Mouse (Mus musculus): ENCODE data around the gene Hopx.

Gene Hopx

GRCm38 (mm10) chr5:77114817-77115731, at the start of gene Hopx:
TSS of gene Hopx (minus strand) at chr5:77115121.
- peak; percentile 28 to 49 for DNase-seq

DNA sequence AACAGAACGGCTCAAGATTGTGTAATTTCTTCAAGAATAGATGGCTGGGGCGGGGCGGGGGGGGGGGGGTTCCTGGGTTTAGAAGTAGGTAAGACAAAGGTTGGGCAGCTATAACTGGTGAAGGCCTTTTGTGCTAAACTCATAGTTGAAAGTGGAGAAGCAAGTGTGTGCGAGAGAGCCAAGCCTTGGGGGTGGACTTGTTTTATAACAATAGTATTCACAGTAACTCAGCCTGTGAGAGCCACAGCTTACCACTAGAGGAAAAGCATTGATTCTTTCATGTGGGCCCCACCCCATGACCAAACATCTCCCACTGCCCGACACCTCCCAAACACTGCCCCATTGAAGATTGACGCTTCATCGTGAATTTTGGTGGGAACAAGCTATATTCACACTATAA, 48.7 kb upstream of the Hopx start:
- DNase-seq, result no peak

- DNase-seq, result no peak
These were observed 47.6 kb upstream of the Hopx start for GRCm38 (mm10) chr5:77162566-77162965.

DNA sequence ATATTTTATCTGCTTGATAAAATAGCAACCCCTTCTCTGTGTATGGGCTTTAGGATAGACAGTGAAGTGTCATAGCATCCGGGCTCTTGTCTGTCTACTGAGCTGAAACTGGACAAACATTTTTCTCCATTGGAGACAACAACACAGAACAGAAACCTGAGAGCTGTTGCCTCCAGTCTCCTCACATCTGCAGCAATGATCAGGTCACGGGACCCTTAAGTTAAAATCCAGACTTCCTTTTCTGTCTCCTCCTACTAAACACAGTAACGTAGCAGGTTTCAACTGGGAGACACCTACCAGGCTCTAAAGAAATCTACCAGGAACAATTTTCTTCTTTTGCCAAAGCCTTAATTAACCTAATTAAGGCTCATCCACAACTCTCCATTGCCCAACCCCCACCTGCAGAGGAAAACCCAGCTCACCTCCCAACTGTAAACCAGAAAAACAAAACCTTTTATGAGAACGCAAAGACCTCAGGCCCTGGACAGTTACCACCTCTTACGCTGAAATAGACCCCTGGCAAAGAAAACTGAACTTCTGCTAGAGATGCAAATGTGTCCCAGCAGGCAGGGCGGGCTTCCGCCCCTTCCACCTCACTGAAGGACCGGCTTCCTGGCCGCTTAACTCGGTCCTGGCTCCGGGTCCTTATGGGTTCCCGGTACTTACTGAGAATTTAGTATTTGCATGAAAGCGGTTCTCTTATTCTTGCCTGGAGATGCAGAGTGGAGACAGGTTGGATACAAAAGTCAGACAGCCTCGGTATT, 43.0 kb upstream of the Hopx start:
- no peak for DNase-seq

DNA sequence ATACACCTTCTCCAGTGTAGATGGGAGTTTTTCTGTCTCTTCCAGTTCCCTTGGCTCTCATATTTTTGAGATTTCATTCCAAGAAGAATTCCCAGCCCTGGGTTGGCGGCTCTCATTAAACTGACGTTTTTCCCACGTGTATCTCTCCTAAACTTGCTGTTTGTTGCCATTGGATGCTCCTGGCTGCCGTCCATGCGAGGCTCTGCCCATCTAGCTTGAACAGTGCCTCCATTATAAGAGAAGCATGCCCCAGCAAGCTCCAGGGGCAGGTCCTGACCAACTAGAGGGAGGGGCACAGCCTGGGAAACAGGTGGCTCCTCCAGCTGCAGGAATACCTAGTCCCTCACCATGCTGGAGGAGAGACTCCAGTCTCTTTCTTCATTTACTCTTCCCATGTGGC, 42.0 kb upstream of the Hopx start:
- DNase-seq, result no peak

DNA sequence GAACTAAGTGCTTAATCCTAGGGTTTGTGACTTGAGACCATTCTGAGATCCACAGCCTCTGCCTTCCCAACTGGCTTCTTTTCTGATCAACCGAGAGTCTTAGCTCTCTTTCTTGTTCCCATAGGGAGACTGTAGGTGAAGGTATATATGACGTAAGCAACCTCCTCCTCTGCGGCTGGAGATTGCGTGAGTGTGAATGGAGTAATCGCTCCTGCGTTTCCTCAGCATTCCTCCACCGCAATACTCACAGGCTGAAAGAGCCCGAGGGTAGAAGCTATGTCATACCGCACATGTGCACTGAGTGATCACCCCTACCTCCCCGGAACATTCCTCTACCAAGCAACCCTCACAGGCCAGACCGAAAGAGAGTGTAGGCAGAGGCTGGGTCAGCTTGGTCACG, 40.6 kb upstream of the Hopx start:
- no peak for DNase-seq

DNA sequence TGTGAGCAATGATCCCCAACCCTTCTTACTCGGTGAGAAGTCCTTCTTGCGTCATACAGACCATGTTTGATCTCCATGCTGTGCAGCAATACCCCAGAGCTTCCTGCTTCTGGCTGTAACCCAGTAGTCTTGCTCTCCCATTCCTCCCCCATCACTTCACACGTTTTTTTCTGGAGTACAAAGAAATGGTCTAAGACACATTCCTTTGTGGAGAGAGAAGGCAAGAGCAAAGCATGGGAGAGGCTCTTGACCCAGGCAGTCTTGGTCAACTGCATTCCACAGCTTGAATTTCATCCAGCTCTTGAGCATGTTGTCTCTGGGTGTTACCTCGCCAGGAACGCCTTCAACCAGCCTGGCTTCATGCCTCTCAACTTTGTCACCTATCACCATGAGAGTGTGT, 39.9 kb upstream of the Hopx start:
- DNase-seq, result no peak

DNA sequence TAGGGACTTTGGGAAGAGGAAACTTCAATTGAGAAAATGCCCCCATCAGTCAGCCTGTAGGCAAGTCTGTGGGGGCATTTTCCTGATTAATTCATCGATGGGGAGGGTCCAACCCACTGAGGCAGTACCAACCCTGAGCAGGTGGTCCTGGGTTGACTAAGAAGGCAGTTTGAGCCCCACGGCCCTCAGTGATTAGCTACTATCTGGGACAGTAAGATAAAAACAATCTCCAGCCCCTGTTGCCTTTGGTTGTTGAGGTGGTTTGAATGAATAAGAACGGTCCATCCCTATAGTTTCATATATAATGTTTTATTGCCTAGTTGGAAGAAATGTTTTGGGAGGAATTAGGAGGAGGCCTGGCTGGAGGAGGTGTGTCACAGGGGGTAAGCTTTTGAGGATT, 36.8 kb upstream of the Hopx start:
- no peak for DNase-seq

DNA sequence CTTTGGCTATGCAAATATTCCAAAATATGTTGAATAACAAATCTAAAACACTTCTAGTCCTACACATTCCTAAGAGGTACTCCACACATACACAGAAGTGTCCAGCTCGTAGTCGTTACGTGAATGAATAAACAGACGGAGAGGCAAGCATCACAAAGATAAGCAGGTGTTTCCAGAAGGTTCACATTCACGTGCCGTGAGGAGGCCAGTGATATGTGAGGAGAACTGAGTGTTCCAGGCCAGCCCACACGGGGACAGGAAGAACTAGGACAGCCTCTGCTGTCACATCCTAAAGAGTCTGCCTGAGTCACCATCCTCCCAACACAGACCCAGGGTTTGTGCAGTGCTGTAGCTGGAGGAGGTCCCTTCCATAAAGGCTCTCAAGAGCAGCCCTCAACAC, 36.2 kb upstream of the Hopx start:
- DNase-seq, result no peak

GRCm38 (mm10) chr5:77148021-77148621, 33.2 kb upstream of the Hopx start:
- no peak for DNase-seq

DNA sequence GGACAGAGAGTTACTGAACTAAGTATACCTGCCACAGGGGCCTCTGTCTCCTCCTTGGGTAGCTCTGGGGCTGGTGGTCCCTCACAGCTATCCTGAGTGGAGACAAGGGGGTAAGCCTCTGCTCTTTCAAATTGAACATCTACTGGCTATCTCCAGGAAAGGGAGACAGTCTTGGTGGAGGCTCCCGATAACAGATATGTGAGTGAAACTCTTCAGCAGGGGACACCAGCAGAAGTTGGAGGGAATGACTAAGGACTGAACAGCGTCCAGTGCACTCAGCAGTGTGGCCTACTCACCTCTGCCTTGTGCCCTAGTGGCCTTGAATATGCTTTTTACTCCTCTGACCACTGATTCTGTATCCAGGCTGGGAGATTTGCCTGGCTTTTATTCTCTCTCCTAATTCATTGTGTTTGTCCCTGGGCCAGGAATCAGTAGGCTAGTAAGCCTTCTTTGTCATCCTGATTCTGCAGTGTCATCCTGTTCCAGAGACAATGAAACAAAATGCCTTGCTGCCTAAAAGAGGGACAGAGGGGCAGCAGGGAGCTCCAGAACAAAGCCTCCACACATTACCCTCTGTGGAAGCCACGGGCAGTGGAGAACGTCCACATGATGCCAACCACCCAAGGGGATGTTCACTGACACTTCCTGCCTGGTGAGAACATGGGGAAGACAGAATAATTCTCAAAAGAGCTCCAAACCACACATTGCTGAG, 31.7 kb upstream of the Hopx start:
- DNase-seq, result peak in 1 of 2 experiments; percentile 4

DNA sequence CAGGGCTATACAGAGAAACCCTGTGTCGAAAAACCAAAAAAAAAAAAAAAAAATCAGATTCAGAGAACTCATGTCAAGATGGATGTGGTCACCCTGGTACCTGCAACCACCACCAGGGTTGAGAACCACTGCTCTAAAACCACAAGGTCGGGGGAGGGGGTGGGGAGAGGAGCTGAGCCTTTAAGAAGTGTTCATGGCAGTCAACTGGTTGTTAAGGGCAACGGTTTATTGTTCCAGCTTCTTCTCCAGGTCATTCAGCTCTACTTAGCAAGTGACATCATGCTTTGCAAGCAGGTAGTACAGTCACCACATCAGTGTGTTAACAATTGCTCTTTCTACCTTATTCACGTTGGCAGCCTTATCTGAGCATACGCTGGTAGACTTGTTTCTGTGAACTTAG, 29.7 kb upstream of the Hopx start:
- no peak for DNase-seq

DNA sequence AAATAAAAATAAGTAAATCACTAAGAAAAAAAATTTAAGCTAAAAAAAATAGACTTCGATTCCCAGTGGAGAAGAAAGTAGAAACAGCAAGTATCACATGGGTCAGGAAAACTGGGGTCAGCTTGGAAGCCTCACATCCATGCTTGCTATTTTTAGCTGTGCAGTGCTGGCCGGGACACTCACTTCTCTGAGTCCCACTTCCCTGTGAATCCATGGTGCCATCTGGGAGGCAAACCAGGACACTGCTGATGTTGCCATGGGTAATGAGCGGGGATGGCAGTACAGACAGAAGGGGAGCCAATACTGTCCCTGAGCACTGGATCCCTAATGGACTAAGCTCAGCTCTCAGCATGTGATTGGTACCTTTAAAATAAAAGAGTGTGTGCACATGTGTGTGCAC, 28.2 kb upstream of the Hopx start:
- DNase-seq, result no peak

DNA sequence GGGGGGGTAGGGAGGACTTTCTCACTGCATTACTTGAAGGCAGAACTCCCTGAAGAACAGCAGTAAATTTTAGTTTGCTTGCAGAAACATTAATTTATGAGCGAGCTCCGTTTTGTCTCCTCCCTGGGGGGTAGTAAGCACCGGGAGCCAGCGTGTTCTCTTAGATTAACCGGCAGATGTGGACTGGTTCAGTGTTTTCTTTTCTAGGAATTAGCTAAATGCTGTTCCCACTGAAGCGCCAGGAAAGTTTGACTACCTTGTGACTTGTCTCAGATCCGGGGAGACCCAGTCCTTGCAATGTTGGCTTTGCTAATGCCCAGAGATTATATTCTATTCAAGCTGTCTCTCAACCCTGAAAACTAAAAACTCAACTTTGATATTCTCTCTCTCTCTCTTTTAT, 26.4 kb upstream of the Hopx start:
- DNase-seq, result no peak

DNA sequence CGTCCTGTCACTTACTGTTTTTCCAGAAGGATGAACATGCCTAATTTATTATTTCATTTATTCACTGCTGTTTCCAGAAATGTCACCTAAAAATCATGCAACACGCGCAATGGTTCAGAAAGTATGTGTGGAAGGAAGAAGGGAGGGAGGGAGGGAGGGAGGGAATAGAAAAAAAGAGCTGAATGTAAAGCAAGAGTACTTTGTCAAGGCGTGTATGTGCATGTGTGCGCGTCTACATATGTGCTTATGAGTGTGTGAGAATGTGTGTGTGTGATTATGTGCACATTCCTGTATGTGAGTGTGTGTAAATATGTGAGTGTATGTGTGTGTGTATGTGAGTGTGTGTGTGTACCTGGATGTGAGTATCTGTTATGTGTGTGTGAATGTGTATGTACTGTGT, 25.9 kb upstream of the Hopx start:
- no peak for DNase-seq

DNA sequence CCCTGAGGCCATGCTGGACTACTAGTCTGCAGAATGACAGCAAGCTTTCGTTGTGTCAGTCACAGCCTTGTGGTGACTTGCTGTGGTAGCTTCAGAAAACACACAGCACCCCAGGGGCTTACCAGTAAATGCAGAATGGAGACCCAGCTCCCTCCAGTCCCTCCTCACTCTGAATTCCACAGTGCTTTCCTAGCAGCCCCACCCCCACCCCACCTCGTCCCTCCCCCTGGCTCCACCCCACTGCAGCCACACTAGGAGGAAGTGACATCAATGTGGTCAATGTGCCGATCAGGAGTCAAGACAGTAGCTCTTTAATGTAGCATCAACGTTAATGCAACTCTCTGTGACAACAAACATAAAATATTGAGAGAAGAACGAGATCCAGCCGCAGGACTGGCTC, 25.2 kb upstream of the Hopx start:
- peak in 1 of 2 experiments; percentile 12 for DNase-seq

GRCm38 (mm10) chr5:77137701-77138265, 22.9 kb upstream of the Hopx start:
- DNase-seq, result peak; percentile 8 to 9

GRCm38 (mm10) chr5:77136684-77137224, 21.8 kb upstream of the Hopx start:
- DNase-seq, result no peak

- no peak for DNase-seq
These were observed 20.0 kb upstream of the Hopx start for GRCm38 (mm10) chr5:77134961-77135360.

DNA sequence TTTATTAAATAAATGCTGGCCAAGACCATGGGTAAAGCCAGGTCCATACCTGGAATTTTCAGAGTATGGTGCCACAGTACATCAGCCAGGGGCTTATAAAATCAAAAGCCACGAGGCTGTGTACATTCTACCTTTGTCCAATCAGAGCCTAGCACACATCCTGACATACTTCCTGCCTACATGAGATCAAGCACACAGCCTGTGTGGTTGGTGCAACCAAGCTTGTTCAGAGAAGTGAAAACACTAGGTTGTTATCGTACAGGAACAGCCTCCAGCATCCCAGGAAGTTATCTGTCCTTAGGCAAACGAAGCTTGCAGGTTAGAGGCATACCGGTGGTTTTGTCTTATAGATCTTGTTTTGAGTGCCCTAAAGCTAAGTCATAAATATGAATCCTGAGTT, 19.5 kb upstream of the Hopx start:
- no peak for DNase-seq

- DNase-seq, result no peak
These were observed 19.0 kb upstream of the Hopx start for GRCm38 (mm10) chr5:77133960-77134359.

DNA sequence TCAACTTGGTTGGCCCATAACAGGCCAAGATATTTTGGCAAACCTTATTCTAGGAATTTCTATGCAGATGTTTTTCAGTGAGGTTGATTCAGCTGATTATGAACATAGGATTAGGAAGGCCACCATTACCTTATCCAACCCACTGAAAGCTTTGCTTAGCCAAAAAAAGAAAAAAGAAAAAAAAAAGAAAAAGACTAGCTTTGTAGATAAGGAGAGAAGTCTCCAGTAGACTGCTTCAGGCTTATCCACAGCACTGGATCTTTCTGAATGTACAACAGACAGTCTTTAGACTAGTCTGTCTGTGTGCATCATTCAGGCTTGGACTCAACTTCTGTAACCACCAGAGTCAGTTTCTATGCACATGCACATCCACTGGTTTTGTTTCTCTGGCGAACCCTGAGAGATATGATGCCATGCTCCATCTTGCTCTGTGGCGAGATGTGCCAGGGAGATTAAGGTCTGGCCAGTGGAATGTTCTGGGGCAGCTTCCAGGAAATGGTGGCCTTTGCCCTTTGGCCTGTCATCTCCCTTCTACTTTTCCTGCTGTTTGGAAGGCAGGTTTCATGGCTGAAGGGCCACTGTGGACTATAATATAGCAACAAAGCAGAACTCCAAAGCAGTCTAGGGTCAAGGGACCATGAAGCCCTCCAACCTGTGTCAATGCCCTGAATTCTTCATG, 17.7 kb upstream of the Hopx start:
- DNase-seq, result no peak

Measured in cerebellum, adult 18-20 months (tissue).